Mouse (Mus musculus) mouse embryonic stem cell (cell line): ENCODE results near the gene 4930444G20Rik.
"Not testable (repeated sequence)": the region's sequence is repeated elsewhere in the genome, so short reads cannot be mapped to it uniquely, and the experiment has no call there.

Experiments
- in situ Hi-C, 2 experiments: fragments of 300-500 bp; cut with MboI; formaldehyde crosslinking; loops; 1 replicate in 1 of 2; 3 replicates in 1 of 2; pipeline ENCODE4 v1.14.3; 2019 to 2020; ENCODE audit warnings: low sequenced_read_pairs in 2 of 2, low pct_unique_long_range_greater_than_20kb in 1 of 2, mixed read lengths in 1 of 2; ENCODE audit not compliant: unreplicated experiment in 1 of 2

4930444G20Rik gene

GRCm38 (mm10) chr10:22067979-22068378, at the start of gene 4930444G20Rik:
4930444G20Rik (minus strand) TSS chr10:22068079.
- in situ Hi-C loops = not testable (repeated sequence)

- in situ Hi-C loops = no loop called here
Measured at GRCm38 (mm10) chr10:22074531-22074930, 6.7 kb upstream of the 4930444G20Rik start.

GRCm38 (mm10) chr10:22072739-22073138, 4.9 kb upstream of the 4930444G20Rik start:
- in situ Hi-C loops = no loop called here

GRCm38 (mm10) chr10:22070576-22070975, 2.7 kb upstream of the 4930444G20Rik start:
- in situ Hi-C loops = no loop called here

GRCm38 (mm10) chr10:22070168-22070567, 2.3 kb upstream of the 4930444G20Rik start:
- in situ Hi-C loops = no loop called here

GRCm38 (mm10) chr10:22059415-22059814, 8.5 kb downstream of the 4930444G20Rik start:
- in situ Hi-C loops = no loop called here

- in situ Hi-C loops = no loop called here
Measured at GRCm38 (mm10) chr10:22059026-22059325, 8.9 kb downstream of the 4930444G20Rik start.

GRCm38 (mm10) chr10:22058218-22059025, 9.5 kb downstream of the 4930444G20Rik start:
- in situ Hi-C loops = no loop called here

- in situ Hi-C loops = no loop called here
Measured at GRCm38 (mm10) chr10:22055308-22055707, 12.6 kb downstream of the 4930444G20Rik start.

GRCm38 (mm10) chr10:22036256-22036655, 31.6 kb downstream of the 4930444G20Rik start:
- in situ Hi-C loops = loop anchor here in 1 of 2 experiments (25.0 kb wide), 2 partner anchors 101 to 451 kb away; partner anchors contain the start of gene E030030I06Rik

GRCm38 (mm10) chr10:22034303-22034702, 33.6 kb downstream of the 4930444G20Rik start:
- in situ Hi-C loops = loop anchor here in 1 of 2 experiments (25.0 kb wide), 2 partner anchors 103 to 453 kb away; partner anchors contain the start of gene E030030I06Rik

GRCm38 (mm10) chr10:22018618-22019017, 49.3 kb downstream of the 4930444G20Rik start:
- in situ Hi-C loops = loop anchor here in 1 of 2 experiments (25.0 kb wide), 1 partner anchor 431 kb away; the partner anchor contains the start of gene 1700020N01Rik

GRCm38 (mm10) chr10:22017469-22018159, 50.3 kb downstream of the 4930444G20Rik start:
- in situ Hi-C loops = loop anchor here in 1 of 2 experiments (25.0 kb wide), 1 partner anchor 430 kb away; the partner anchor contains the start of gene 1700020N01Rik
